In the genomic region with DNA sequence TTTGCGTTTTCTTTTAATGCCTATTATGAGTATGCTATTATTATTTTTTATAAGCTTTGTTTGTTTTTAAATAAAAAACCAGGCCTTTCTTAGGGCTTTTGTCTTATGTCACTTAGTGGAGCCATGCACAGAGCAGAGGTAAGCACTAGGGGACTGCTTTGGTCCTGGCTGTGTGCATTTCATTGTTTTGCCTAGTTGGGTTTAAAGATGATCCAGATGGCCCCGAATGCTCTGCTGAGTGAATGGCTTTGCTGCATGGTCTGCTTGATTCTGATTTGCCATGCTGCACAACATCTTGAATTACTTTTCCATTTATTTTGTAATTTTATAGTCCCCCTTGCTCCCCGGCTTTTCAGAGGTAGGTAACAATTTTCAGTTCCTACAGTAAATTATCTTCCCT, we compare ENCODE assay signal across 13 mouse cellular contexts.
DNase-seq lines count a peak whose midpoint lies in the region; ATAC-seq lines count a peak whose summit lies in the region.
"Had no signal": no experiment of that assay in that cellular context is flagged by ENCODE, and none has a peak within 500 bp of the region (broad histone marks: within the 10 kb centered on the region; RNA-seq: fewer than 3 reads in every experiment).

No protein-coding gene starts in this region.

- H3K27me3 ChIP-seq in kidney, embryonic 14.5 days (ENCODE audit: control insufficient read depth, insufficient read depth, low read length), result no peaks in the 10 kb centered on the region
- no peaks in the 10 kb centered on the region for H3K27me3 ChIP-seq in liver, embryonic 11.5 days (replicated peaks; ENCODE audit: control insufficient read depth, insufficient read depth, low read length)

- H3K9ac ChIP-seq in kidney, embryonic 14.5 days (ENCODE audit: low read depth, low read length), result no peak overlapping the region
- no peak overlapping the region for H3K9ac ChIP-seq in liver, embryonic 11.5 days (ENCODE audit: low read depth, low read length)

- no peaks in the 10 kb centered on the region for H3K9me3 ChIP-seq in kidney, embryonic 14.5 days (ENCODE audit: control insufficient read depth, low read length)
- no peaks in the 10 kb centered on the region for H3K9me3 ChIP-seq in liver, embryonic 11.5 days (ENCODE audit: control insufficient read depth, low read length)

- H3K4me3 ChIP-seq in kidney, embryonic 14.5 days (ENCODE audit: low read length), result no peak overlapping the region
- H3K4me3 ChIP-seq in liver, embryonic 11.5 days (ENCODE audit: low read depth, low read length), result no peak overlapping the region

- H3K4me1 ChIP-seq in kidney, embryonic 14.5 days (ENCODE audit: control insufficient read depth, insufficient read depth, low read length), result no peaks in the 10 kb centered on the region
- H3K4me1 ChIP-seq in liver, embryonic 11.5 days (replicated peaks; ENCODE audit: control insufficient read depth, insufficient read depth, low read length), result no peaks in the 10 kb centered on the region

- peak; percentile 24 to 54 for DNase-seq in cerebellum, postnatal 14 days
- no peak for DNase-seq in cerebellum, adult 8-10 months
- DNase-seq in kidney, adult 9 months, result no peak
- DNase-seq in brain, adult 2 months (ENCODE audit: low read depth, low spot score), result peak; percentile 20
- DNase-seq in forelimb bud, embryonic 11.5 days (ENCODE audit: low read depth, low spot score), result peak; percentile 39
- DNase-seq in liver, embryonic 11.5 days (ENCODE audit: low spot score), result no peak
- DNase-seq: adrenal gland, postnatal 10 days; heart, postnatal 4 days; kidney, adult 8-10 months; lung, adult 2 months; thymus, adult 2 months had no signal

- no peaks in the 10 kb centered on the region for H3K36me3 ChIP-seq in kidney, embryonic 14.5 days (ENCODE audit: control insufficient read depth, insufficient read depth, low read length)
- H3K36me3 ChIP-seq in liver, embryonic 11.5 days (ENCODE audit: control insufficient read depth, insufficient read depth, low read length), result no peaks in the 10 kb centered on the region

- WGBS in kidney, embryonic 14.5 days, result 67% methylated on average over 3 of the region's 3 CpGs
- WGBS in liver, embryonic 11.5 days, result 82% methylated on average over 3 of the region's 3 CpGs

- ATAC-seq in kidney, embryonic 14.5 days (ENCODE audit: low FRiP score, low TSS enrichment), result peak; percentile 66; the same call in 1 of the 2 replicates
- no peak for ATAC-seq in liver, embryonic 11.5 days (replicated peaks; ENCODE audit: low FRiP score)
- no peak for ATAC-seq in erythroblast, adult 5-6 weeks (replicated peaks; ENCODE audit: low FRiP score, poor library complexity, severe bottlenecking)

- no peak overlapping the region; the same call in 1 of the 2 replicates for H3K27ac ChIP-seq in kidney, embryonic 14.5 days (ENCODE audit: low read depth, low read length)
- no peak overlapping the region for H3K27ac ChIP-seq in liver, embryonic 11.5 days (ENCODE audit: low read depth, low read length)

- H3K4me2 ChIP-seq in kidney, embryonic 14.5 days (replicated peaks; ENCODE audit: low read depth, low read length), result no peak overlapping the region
- H3K4me2 ChIP-seq in liver, embryonic 11.5 days, result no peak overlapping the region

Comparison
In these comparisons a context has a peak if more than half of its experiments do, and no peak if none do; other contexts are left out.
1. DNase-seq: peak in cerebellum, postnatal 14 days (2 of 2), brain, adult 2 months (single experiment) and forelimb bud, embryonic 11.5 days (single experiment); none in cerebellum, adult 8-10 months (single experiment), kidney, adult 9 months (single experiment) and liver, embryonic 11.5 days (single experiment).